Mouse (Mus musculus): Measurements from ENCODE around the gene Pcnx4. TPM values are rescaled to one million over a fixed set of nuclear protein-coding genes. Genes with fewer than 3 reads are reported as not detected.
"Not testable (repeated sequence)": the region's sequence is repeated elsewhere in the genome, so short reads cannot be mapped to it uniquely, and the experiment has no call there.

Gene Pcnx4
- polyA plus RNA-seq, 1 experiment from 2014 or later = 10.6 TPM

GRCm38 (mm10) chr12:72564281-72564795 is 28.2 kb downstream of the Pcnx4 start:
- Histone ChIP-seq H3K27me3 (replicated peaks; ENCODE audit: control insufficient read depth, insufficient read depth, low read length) (no peaks in the 10 kb centered on the region), H3K27ac (ENCODE audit: low read depth) (no peak overlapping the region), H3K4me3 (ENCODE audit: low read depth, low read length) (no peak overlapping the region), H3K9ac (ENCODE audit: low read length) (no peak overlapping the region), H3K4me1 (replicated peaks; ENCODE audit: control insufficient read depth, insufficient read depth, low read length) (no peaks in the 10 kb centered on the region), H3K4me2 (ENCODE audit: low read length) (no peak overlapping the region), H3K36me3 (ENCODE audit: control insufficient read depth, insufficient read depth, low read length) (peaks cover 4% of the 10 kb centered on the region; the same call in 1 of the 2 replicates), H3K9me3 (ENCODE audit: control insufficient read depth, low read length) (no peaks in the 10 kb centered on the region)
- 71% methylated on average over 4 of the region's 4 CpGs for WGBS
- ATAC-seq (replicated peaks; ENCODE audit: low FRiP score, low TSS enrichment, low read depth) (no peak), DNase-seq (ENCODE audit: low spot score) (no peak)

- 97% methylated on average over 3 of the region's 3 CpGs for WGBS
- DNase-seq (ENCODE audit: low spot score) (no peak), ATAC-seq (replicated peaks; ENCODE audit: low FRiP score, low TSS enrichment, low read depth) (no peak)
- no peaks in the 10 kb centered on the region for H3K9me3 ChIP-seq (ENCODE audit: control insufficient read depth, low read length)
- H3K4me1 ChIP-seq (replicated peaks; ENCODE audit: control insufficient read depth, insufficient read depth, low read length) = no peaks in the 10 kb centered on the region
- H3K27ac ChIP-seq (ENCODE audit: low read depth) = no peak overlapping the region
- H3K36me3 ChIP-seq (ENCODE audit: control insufficient read depth, insufficient read depth, low read length) = peaks cover 3% of the 10 kb centered on the region; the same call in 1 of the 2 replicates
- no peak overlapping the region for H3K9ac ChIP-seq (ENCODE audit: low read length)
- H3K27me3 ChIP-seq (replicated peaks; ENCODE audit: control insufficient read depth, insufficient read depth, low read length) = no peaks in the 10 kb centered on the region
- H3K4me2 ChIP-seq (ENCODE audit: low read length) = no peak overlapping the region
- no peak overlapping the region for H3K4me3 ChIP-seq (ENCODE audit: low read depth, low read length)
Measured at GRCm38 (mm10) chr12:72582021-72582420, 45.8 kb downstream of the Pcnx4 start.

DNA sequence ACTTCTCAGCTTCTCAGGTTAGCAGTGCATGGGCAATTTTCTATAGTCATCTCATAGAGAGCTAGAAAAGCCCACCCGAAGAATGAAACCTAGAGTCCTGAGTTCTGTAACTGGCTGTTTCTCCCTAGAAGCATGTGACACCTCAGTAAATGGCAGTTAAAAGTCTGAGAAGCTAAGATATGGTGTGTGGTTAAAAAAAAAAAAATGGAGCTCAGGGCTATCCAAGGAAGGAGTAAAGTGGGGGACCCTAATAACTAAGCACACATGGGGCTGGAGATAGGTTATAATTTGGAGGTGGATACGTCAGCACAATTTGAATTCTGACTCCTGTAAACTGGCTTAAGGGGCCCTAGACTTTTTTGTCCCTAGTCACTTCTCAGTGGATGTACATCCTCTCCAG is 46.9 kb downstream of the Pcnx4 start:
- 95% methylated on average over 2 of the region's 2 CpGs for WGBS
- Histone ChIP-seq H3K27me3 (replicated peaks; ENCODE audit: control insufficient read depth, insufficient read depth, low read length) (no peaks in the 10 kb centered on the region), H3K4me2 (ENCODE audit: low read length) (no peak overlapping the region), H3K9ac (ENCODE audit: low read length) (no peak overlapping the region), H3K9me3 (ENCODE audit: control insufficient read depth, low read length) (no peaks in the 10 kb centered on the region), H3K27ac (ENCODE audit: low read depth) (no peak overlapping the region), H3K4me3 (ENCODE audit: low read depth, low read length) (no peak overlapping the region), H3K4me1 (replicated peaks; ENCODE audit: control insufficient read depth, insufficient read depth, low read length) (no peaks in the 10 kb centered on the region), H3K36me3 (ENCODE audit: control insufficient read depth, insufficient read depth, low read length) (peaks cover 3% of the 10 kb centered on the region; the same call in 1 of the 2 replicates)
- DNase-seq (ENCODE audit: low spot score) = no peak
- ATAC-seq (replicated peaks; ENCODE audit: low FRiP score, low TSS enrichment, low read depth) = no peak

DNA sequence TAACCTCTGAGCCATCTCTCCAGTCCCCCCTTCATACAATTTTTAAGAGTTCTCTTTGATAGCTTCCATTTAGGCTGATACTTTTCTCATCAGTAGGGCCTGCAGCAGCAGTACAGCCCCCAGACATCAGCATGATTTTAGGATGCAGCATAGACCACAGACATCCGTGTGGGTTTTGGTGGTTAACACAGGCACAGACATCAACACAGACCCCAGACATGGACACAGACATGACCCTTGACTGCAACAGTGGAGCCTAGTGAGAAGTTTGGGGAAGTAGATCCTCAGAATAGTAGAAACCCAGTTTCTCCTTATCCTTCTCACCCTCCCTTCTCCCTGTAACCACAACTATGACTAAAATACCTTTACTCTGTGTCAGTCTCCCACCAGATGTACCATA is 49.2 kb downstream of the Pcnx4 start:
- ATAC-seq (replicated peaks; ENCODE audit: low FRiP score, low TSS enrichment, low read depth) = no peak

DNA sequence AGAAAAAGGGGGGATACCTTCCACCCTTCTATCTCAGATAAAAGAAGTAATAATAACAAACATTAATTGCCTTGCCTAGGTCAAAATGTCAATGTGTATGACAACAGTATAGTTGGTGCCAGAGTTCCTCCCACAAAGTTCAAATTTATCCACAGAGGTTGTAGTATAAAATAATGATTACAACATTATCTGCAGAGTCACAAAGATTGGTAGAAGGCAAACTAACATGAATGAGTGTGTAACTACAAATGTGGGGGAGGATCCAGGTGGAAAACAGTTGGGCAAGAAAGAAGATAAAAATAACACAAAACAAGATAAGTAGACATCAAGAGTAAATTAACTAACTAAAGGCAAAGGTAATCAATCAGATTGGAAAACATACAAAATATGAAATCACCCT is 56.8 kb downstream of the Pcnx4 start:
- H3K9ac ChIP-seq (ENCODE audit: low read length) = no peak overlapping the region

More for the DNA sequence above, 49.2 kb downstream of the Pcnx4 start:
- Histone ChIP-seq H3K4me2 (ENCODE audit: low read length) (no peak overlapping the region), H3K4me1 (replicated peaks; ENCODE audit: control insufficient read depth, insufficient read depth, low read length) (no peaks in the 10 kb centered on the region), H3K9me3 (ENCODE audit: control insufficient read depth, low read length) (no peaks in the 10 kb centered on the region), H3K36me3 (ENCODE audit: control insufficient read depth, insufficient read depth, low read length) (no peaks in the 10 kb centered on the region; the same call in 1 of the 2 replicates), H3K4me3 (ENCODE audit: low read depth, low read length) (no peak overlapping the region), H3K9ac (ENCODE audit: low read length) (no peak overlapping the region), H3K27ac (ENCODE audit: low read depth) (no peak overlapping the region), H3K27me3 (replicated peaks; ENCODE audit: control insufficient read depth, insufficient read depth, low read length) (no peaks in the 10 kb centered on the region)
- 82% methylated on average over 1 of the region's 1 CpGs for WGBS
- no peak for DNase-seq (ENCODE audit: low spot score)

DNA sequence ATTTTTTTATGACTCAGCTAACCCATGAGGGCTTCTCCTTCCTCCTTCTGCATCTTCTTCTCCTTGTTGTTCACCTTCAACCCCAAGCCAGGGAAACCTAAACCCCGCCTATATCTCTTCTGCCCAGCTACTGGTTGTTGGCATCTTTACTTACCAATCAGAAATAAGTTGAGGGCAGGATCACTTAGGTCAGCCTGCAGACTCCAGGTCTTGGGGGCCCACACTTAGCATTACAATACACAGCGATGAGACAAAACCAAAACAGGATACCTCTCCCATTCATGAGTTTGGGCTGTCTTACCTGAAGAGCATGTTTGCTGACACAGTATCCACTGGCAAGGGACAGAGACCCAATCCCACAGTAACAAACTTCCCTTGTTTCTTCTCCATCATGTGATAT is 57.8 kb downstream of the Pcnx4 start:
- Histone ChIP-seq H3K4me2 (ENCODE audit: low read length) (no peak overlapping the region), H3K36me3 (ENCODE audit: control insufficient read depth, insufficient read depth, low read length) (no peaks in the 10 kb centered on the region), H3K27me3 (replicated peaks; ENCODE audit: control insufficient read depth, insufficient read depth, low read length) (no peaks in the 10 kb centered on the region), H3K9me3 (ENCODE audit: control insufficient read depth, low read length) (no peaks in the 10 kb centered on the region), H3K4me1 (replicated peaks; ENCODE audit: control insufficient read depth, insufficient read depth, low read length) (no peaks in the 10 kb centered on the region), H3K27ac (ENCODE audit: low read depth) (no peak overlapping the region), H3K9ac (ENCODE audit: low read length) (no peak overlapping the region), H3K4me3 (ENCODE audit: low read depth, low read length) (no peak overlapping the region)
- DNase-seq (ENCODE audit: low spot score) = no peak
- ATAC-seq (replicated peaks; ENCODE audit: low FRiP score, low TSS enrichment, low read depth) = no peak
- 76% methylated on average over 2 of the region's 2 CpGs for WGBS

More for the DNA sequence above, 56.8 kb downstream of the Pcnx4 start:
- DNase-seq (ENCODE audit: low spot score) = no peak
- Histone ChIP-seq H3K27me3 (replicated peaks; ENCODE audit: control insufficient read depth, insufficient read depth, low read length) (no peaks in the 10 kb centered on the region), H3K9me3 (ENCODE audit: control insufficient read depth, low read length) (no peaks in the 10 kb centered on the region), H3K36me3 (ENCODE audit: control insufficient read depth, insufficient read depth, low read length) (no peaks in the 10 kb centered on the region), H3K4me2 (ENCODE audit: low read length) (no peak overlapping the region), H3K4me1 (replicated peaks; ENCODE audit: control insufficient read depth, insufficient read depth, low read length) (no peaks in the 10 kb centered on the region), H3K4me3 (ENCODE audit: low read depth, low read length) (no peak overlapping the region), H3K27ac (ENCODE audit: low read depth) (no peak overlapping the region)
- no peak for ATAC-seq (replicated peaks; ENCODE audit: low FRiP score, low TSS enrichment, low read depth)

- 90% methylated on average over 2 of the region's 2 CpGs for WGBS
- H3K4me3 ChIP-seq (ENCODE audit: low read depth, low read length); H3K27me3 ChIP-seq (replicated peaks; ENCODE audit: control insufficient read depth, insufficient read depth, low read length); H3K36me3 ChIP-seq (ENCODE audit: control insufficient read depth, insufficient read depth, low read length); H3K27ac ChIP-seq (ENCODE audit: low read depth); H3K9me3 ChIP-seq (ENCODE audit: control insufficient read depth, low read length); H3K4me2 ChIP-seq (ENCODE audit: low read length); H3K9ac ChIP-seq (ENCODE audit: low read length); ATAC-seq (replicated peaks; ENCODE audit: low FRiP score, low TSS enrichment, low read depth); DNase-seq (ENCODE audit: low spot score); H3K4me1 ChIP-seq (replicated peaks; ENCODE audit: control insufficient read depth, insufficient read depth, low read length): not testable (repeated sequence)
Measured at GRCm38 (mm10) chr12:72598731-72599130, 62.5 kb downstream of the Pcnx4 start.

DNA sequence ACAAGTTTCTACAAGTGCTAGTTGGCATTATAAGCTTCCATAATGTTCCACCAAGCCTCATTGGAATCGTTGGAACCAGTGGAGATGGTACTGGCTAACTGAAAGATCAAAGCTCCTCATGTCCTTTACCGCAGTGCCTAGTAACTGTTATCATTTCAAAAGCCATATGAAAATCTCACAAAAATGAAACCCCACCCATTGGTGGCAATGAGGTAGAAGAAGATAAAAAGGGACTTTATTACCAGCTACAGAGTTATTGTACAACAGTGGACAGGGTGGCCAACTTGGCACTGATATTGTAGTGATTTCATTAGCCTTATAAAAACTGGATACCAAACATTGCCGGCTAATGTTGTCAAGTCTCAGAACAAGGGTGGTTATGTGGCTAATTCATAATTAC is 75.9 kb downstream of the Pcnx4 start:
- no peak overlapping the region for H3K4me2 ChIP-seq (ENCODE audit: low read length)
- H3K36me3 ChIP-seq (ENCODE audit: control insufficient read depth, insufficient read depth, low read length) = no peaks in the 10 kb centered on the region
- ATAC-seq (replicated peaks; ENCODE audit: low FRiP score, low TSS enrichment, low read depth) = no peak
- WGBS = 88% methylated on average over 3 of the region's 3 CpGs
- H3K9ac ChIP-seq (ENCODE audit: low read length) = no peak overlapping the region
- no peaks in the 10 kb centered on the region for H3K27me3 ChIP-seq (replicated peaks; ENCODE audit: control insufficient read depth, insufficient read depth, low read length)
- no peak overlapping the region for H3K4me3 ChIP-seq (ENCODE audit: low read depth, low read length)
- no peaks in the 10 kb centered on the region for H3K9me3 ChIP-seq (ENCODE audit: control insufficient read depth, low read length)
- H3K27ac ChIP-seq (ENCODE audit: low read depth) = no peak overlapping the region
- no peaks in the 10 kb centered on the region for H3K4me1 ChIP-seq (replicated peaks; ENCODE audit: control insufficient read depth, insufficient read depth, low read length)
- no peak for DNase-seq (ENCODE audit: low spot score)

GRCm38 (mm10) chr12:72620856-72621255 is 84.7 kb downstream of the Pcnx4 start:
- Histone ChIP-seq H3K4me1 (replicated peaks; ENCODE audit: control insufficient read depth, insufficient read depth, low read length) (no peaks in the 10 kb centered on the region), H3K9ac (ENCODE audit: low read length) (no peak overlapping the region), H3K27ac (ENCODE audit: low read depth) (no peak overlapping the region), H3K36me3 (ENCODE audit: control insufficient read depth, insufficient read depth, low read length) (no peaks in the 10 kb centered on the region), H3K27me3 (replicated peaks; ENCODE audit: control insufficient read depth, insufficient read depth, low read length) (no peaks in the 10 kb centered on the region), H3K9me3 (ENCODE audit: control insufficient read depth, low read length) (no peaks in the 10 kb centered on the region), H3K4me3 (ENCODE audit: low read depth, low read length) (no peak overlapping the region), H3K4me2 (ENCODE audit: low read length) (no peak overlapping the region)
- no peak for ATAC-seq (replicated peaks; ENCODE audit: low FRiP score, low TSS enrichment, low read depth)
- DNase-seq (ENCODE audit: low spot score) = no peak
- WGBS = 92% methylated on average over 7 of the region's 7 CpGs

Data from intestine, embryonic 14.5 days (tissue).